In genomic region chr14:79983781-79984180, GRCm38 (mm10) we compare ENCODE assay signal across 24 mouse cellular contexts. TPM values are rescaled to one million over a fixed set of nuclear protein-coding genes. Genes with fewer than 3 reads are reported as not detected.
DNase-seq lines count a peak whose midpoint lies in the region; ATAC-seq lines count a peak whose summit lies in the region.
"Had no signal": no experiment of that assay in that cellular context is flagged by ENCODE, and none has a peak within 500 bp of the region (broad histone marks: within the 10 kb centered on the region; RNA-seq: fewer than 3 reads in every experiment).

Gene Olfm4, plus strand, starts transcription at chr14:79984081.

- H3K4me3 ChIP-seq in liver, embryonic 15.5 days (replicated peaks) = no peak within 1 kb of the TSS
- no peak within 1 kb of the TSS for H3K4me3 ChIP-seq in liver, embryonic 11.5 days (ENCODE audit: low read depth, low read length)
- no peak within 1 kb of the TSS for H3K4me3 ChIP-seq in stomach, embryonic 16.5 days (replicated peaks; ENCODE audit: low read length)
- H3K4me3 ChIP-seq: embryonic facial prominence, embryonic 13.5 days; forebrain, embryonic 13.5 days; gastrocnemius, adult 2 months; heart, embryonic 10.5 days; heart, embryonic 15.5 days; hindbrain, embryonic 12.5 days had no signal

- H3K27me3 ChIP-seq in liver, embryonic 15.5 days = no peaks in the 10 kb centered on the region
- no peaks in the 10 kb centered on the region for H3K27me3 ChIP-seq in liver, embryonic 11.5 days (replicated peaks; ENCODE audit: control insufficient read depth, insufficient read depth, low read length)
- no peaks in the 10 kb centered on the region for H3K27me3 ChIP-seq in stomach, embryonic 16.5 days (ENCODE audit: control insufficient read depth, insufficient read depth, low read length)
- H3K27me3 ChIP-seq: embryonic facial prominence, embryonic 13.5 days; forebrain, embryonic 13.5 days; heart, embryonic 15.5 days; hindbrain, embryonic 12.5 days had no signal

- no peak for ATAC-seq in liver, embryonic 15.5 days (ENCODE audit: insufficient read depth)
- ATAC-seq in liver, embryonic 11.5 days (replicated peaks; ENCODE audit: low FRiP score) = no peak
- no peak for ATAC-seq in erythroblast, adult 5-6 weeks (replicated peaks; ENCODE audit: low FRiP score, poor library complexity, severe bottlenecking)
- ATAC-seq in stomach, embryonic 16.5 days (ENCODE audit: insufficient read depth, low FRiP score) = no peak
- ATAC-seq: forebrain, embryonic 13.5 days; forebrain, postnatal 0 days; hindbrain, postnatal 0 days had no signal

- H3K4me1 ChIP-seq in liver, embryonic 15.5 days (replicated peaks) = no peaks in the 10 kb centered on the region; the same call in 1 of the 2 replicates
- H3K4me1 ChIP-seq in liver, embryonic 11.5 days (replicated peaks; ENCODE audit: control insufficient read depth, insufficient read depth, low read length) = no peaks in the 10 kb centered on the region
- H3K4me1 ChIP-seq in stomach, embryonic 16.5 days (ENCODE audit: control insufficient read depth, insufficient read depth, low read length) = peaks cover 7% of the 10 kb centered on the region
- H3K4me1 ChIP-seq: embryonic facial prominence, embryonic 13.5 days; forebrain, embryonic 13.5 days; heart, embryonic 10.5 days; heart, embryonic 15.5 days; hindbrain, embryonic 12.5 days had no signal

- no peak within 1 kb of the TSS for H3K9ac ChIP-seq in liver, embryonic 15.5 days
- no peak within 1 kb of the TSS for H3K9ac ChIP-seq in liver, embryonic 11.5 days (ENCODE audit: low read depth, low read length)
- no peak within 1 kb of the TSS for H3K9ac ChIP-seq in stomach, embryonic 16.5 days (ENCODE audit: low read length)
- H3K9ac ChIP-seq: embryonic facial prominence, embryonic 13.5 days; forebrain, embryonic 13.5 days; forebrain, postnatal 0 days; heart, embryonic 15.5 days; hindbrain, embryonic 12.5 days had no signal

- WGBS in liver, embryonic 15.5 days (ENCODE audit: insufficient replicate concordance) = 47% methylated on average over 2 of the region's 2 CpGs
- 60% methylated on average over 2 of the region's 2 CpGs for WGBS in liver, embryonic 11.5 days
- 48% methylated on average over 2 of the region's 2 CpGs for WGBS in large intestine, adult 2 months
- 64% methylated on average over 2 of the region's 2 CpGs for WGBS in stomach, embryonic 16.5 days

- no peak within 1 kb of the TSS for H3K27ac ChIP-seq in liver, embryonic 15.5 days (replicated peaks)
- H3K27ac ChIP-seq in liver, embryonic 11.5 days (ENCODE audit: low read depth, low read length) = no peak within 1 kb of the TSS
- no peak within 1 kb of the TSS; the same call in 1 of the 2 replicates for H3K27ac ChIP-seq in stomach, embryonic 16.5 days (ENCODE audit: low read length)
- H3K27ac ChIP-seq: embryonic facial prominence, embryonic 13.5 days; forebrain, embryonic 13.5 days; gastrocnemius, adult 2 months; heart, embryonic 10.5 days; heart, embryonic 15.5 days; hindbrain, embryonic 12.5 days; hindbrain, postnatal 0 days had no signal

- no peak for DNase-seq in liver, embryonic 11.5 days (ENCODE audit: low spot score)
- no peak for DNase-seq in large intestine, adult 2 months (ENCODE audit: low read depth, low spot score)
- DNase-seq in spleen, adult 12 weeks (ENCODE audit: low spot score) = no peak
- DNase-seq in layer of hippocampus, adult 8-10 months (ENCODE audit: low spot score in 2 of 2) = no peak
- DNase-seq: adrenal gland, adult 2 months; adrenal gland, postnatal 25 days; cerebellum, adult 18-20 months; cerebellum, adult 9-11 months; cerebellum, postnatal 36 days; forebrain, postnatal 0 days; gastrocnemius, adult 2 months; gastrocnemius, postnatal 36 days; heart, adult 18-20 months; heart, postnatal 14 days had no signal

- no peaks in the 10 kb centered on the region for H3K36me3 ChIP-seq in liver, embryonic 15.5 days (replicated peaks)
- no peaks in the 10 kb centered on the region for H3K36me3 ChIP-seq in liver, embryonic 11.5 days (ENCODE audit: control insufficient read depth, insufficient read depth, low read length)
- H3K36me3 ChIP-seq in stomach, embryonic 16.5 days (ENCODE audit: control insufficient read depth, insufficient read depth, low read length) = no peaks in the 10 kb centered on the region
- H3K36me3 ChIP-seq: embryonic facial prominence, embryonic 13.5 days; heart, embryonic 10.5 days; heart, embryonic 15.5 days; hindbrain, embryonic 12.5 days had no signal

- H3K9me3 ChIP-seq in liver, embryonic 15.5 days (replicated peaks) = no peaks in the 10 kb centered on the region
- H3K9me3 ChIP-seq in liver, embryonic 11.5 days (ENCODE audit: control insufficient read depth, low read length) = no peaks in the 10 kb centered on the region
- no peaks in the 10 kb centered on the region for H3K9me3 ChIP-seq in stomach, embryonic 16.5 days (replicated peaks; ENCODE audit: control insufficient read depth, low read length)
- H3K9me3 ChIP-seq: embryonic facial prominence, embryonic 13.5 days; forebrain, embryonic 13.5 days; heart, embryonic 10.5 days; heart, embryonic 15.5 days; hindbrain, embryonic 12.5 days had no signal

- H3K4me2 ChIP-seq in liver, embryonic 15.5 days = no peak within 1 kb of the TSS
- H3K4me2 ChIP-seq in liver, embryonic 11.5 days = no peak within 1 kb of the TSS
- no peak within 1 kb of the TSS for H3K4me2 ChIP-seq in stomach, embryonic 16.5 days (ENCODE audit: low read depth, low read length)
- H3K4me2 ChIP-seq: embryonic facial prominence, embryonic 13.5 days; forebrain, embryonic 13.5 days; heart, embryonic 15.5 days; hindbrain, embryonic 12.5 days had no signal

RNA-seq across cellular contexts. Expression of gene Olfm4, which starts in this region (rescaled TPM):
- polyA plus RNA-seq in liver, embryonic 15.5 days (2015; fragmentation: Nextera tagmentation; extraction: Ambion mirVana) = 36.0 and 39.7 TPM in 2 replicates
- polyA plus RNA-seq in liver, embryonic 11.5 days (2014; fragmentation: Nextera tagmentation; extraction: Ambion mirVana) = 8.7 and 9.2 TPM in 2 replicates
- total RNA-seq in erythroblast, adult 5-6 weeks (2015; ENCODE audit: low replicate concordance) = 12.7 and 26.7 TPM in 2 replicates
- 13.9 TPM in 2 replicates for total RNA-seq in erythroblast, adult 5-6 weeks (2017; ENCODE audit: low replicate concordance)
- 202 and 346 TPM in 2 replicates for polyA plus RNA-seq in large intestine, adult 2 months (2012; rRNA removed)
- polyA plus RNA-seq in stomach, embryonic 16.5 days (2015; fragmentation: Nextera tagmentation; extraction: Ambion mirVana) = 24.9 and 27.8 TPM in 2 replicates
- total RNA-seq in layer of hippocampus, adult 8-10 months (2022) = 1 to 10 TPM; 2.8 to 3.5 (median 3.0) TPM
- total RNA-seq: adrenal gland, adult 2 months; adrenal gland, postnatal 25 days; ES-E14; gastrocnemius, adult 2 months; gastrocnemius, postnatal 36 days; heart, adult 18-20 months had no signal
- polyA plus RNA-seq: adrenal gland, adult 2 months had no signal
